In the genomic region with DNA sequence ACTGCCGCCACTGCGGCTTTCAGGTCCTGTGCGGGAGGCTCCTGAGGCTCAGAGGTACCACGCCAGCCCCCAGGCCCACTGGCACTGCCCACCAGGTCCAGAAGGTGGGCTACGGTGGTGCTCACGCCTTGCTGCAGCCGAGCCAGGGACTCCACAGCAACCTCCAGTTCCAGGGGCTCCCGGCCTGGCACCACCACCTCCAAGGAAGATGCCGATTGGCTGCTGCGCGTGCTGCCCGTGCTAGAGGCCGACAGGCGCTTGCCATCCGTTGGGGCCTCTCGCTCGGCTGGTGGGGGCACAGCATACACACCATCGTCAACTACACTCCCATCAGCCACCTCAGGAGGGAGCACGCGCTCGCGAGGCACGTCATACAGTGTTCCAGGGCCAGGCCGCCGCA, we compare ENCODE assay signal across 26 mouse cellular contexts. TPM values are rescaled to one million over a fixed set of nuclear protein-coding genes. Genes with fewer than 3 reads are reported as not detected.
DNase-seq lines count a peak whose midpoint lies in the region; ATAC-seq and TF ChIP-seq lines count a peak whose summit lies in the region.
"Had no signal": no experiment of that assay in that cellular context is flagged by ENCODE, and none has a peak within 500 bp of the region (broad histone marks: within the 10 kb centered on the region; RNA-seq: fewer than 3 reads in every experiment).

No protein-coding gene starts in this region.

- no peak overlapping the region for H3K4me2 ChIP-seq in lung, embryonic 14.5 days
- H3K4me2 ChIP-seq: heart, embryonic 15.5 days; hindbrain, embryonic 15.5 days; intestine, embryonic 15.5 days; liver, embryonic 11.5 days had no signal

- DNase-seq in adrenal gland, postnatal 10 days: peak; percentile 2
- DNase-seq in adrenal gland, adult 18-20 months (ENCODE audit: low spot score in 2 of 2): no peak
- peak; percentile 8 for DNase-seq in gastrocnemius, postnatal 10 days
- DNase-seq in gastrocnemius, adult 8-10 months (ENCODE audit: low spot score in 2 of 2): no peak
- DNase-seq in lung, embryonic 14.5 days: no peak
- no peak for DNase-seq in lung, postnatal 4 days
- no peak for DNase-seq in embryonic facial prominence, embryonic 10.5 days (ENCODE audit: low spot score)
- no peak for DNase-seq in layer of hippocampus, postnatal 25 days (ENCODE audit: extremely low spot score in 1 of 2, low spot score in 1 of 2)
- DNase-seq: gastrocnemius, postnatal 14 days; heart, adult 2 months; heart, postnatal 4 days; lung, adult 18-20 months; right cerebral cortex, postnatal 4 days; thymus, postnatal 4 days had no signal

- H3K27ac ChIP-seq in lung, embryonic 14.5 days (ENCODE audit: low read depth): no peak overlapping the region
- H3K27ac ChIP-seq in embryonic facial prominence, embryonic 10.5 days (replicated peaks): no peak overlapping the region
- H3K27ac ChIP-seq: heart, adult 2 months; heart, embryonic 15.5 days; hindbrain, embryonic 15.5 days; intestine, embryonic 15.5 days; macrophage; midbrain, embryonic 10.5 days had no signal

- no peak for ATAC-seq in lung, embryonic 14.5 days (ENCODE audit: insufficient read depth)
- ATAC-seq: CD4-positive, CD25-positive, alpha-beta regulatory T cell, adult 4 months; intestine, embryonic 15.5 days had no signal

- H3K9ac ChIP-seq in lung, embryonic 14.5 days: no peak overlapping the region
- H3K9ac ChIP-seq: heart, embryonic 15.5 days; hindbrain, embryonic 15.5 days; intestine, embryonic 15.5 days had no signal

- 92% methylated on average over 25 of the region's 25 CpGs for WGBS in lung, embryonic 14.5 days
- WGBS in embryonic facial prominence, embryonic 10.5 days: 94% methylated on average over 25 of the region's 25 CpGs

- peaks cover 86% of the 10 kb centered on the region for H3K36me3 ChIP-seq in lung, embryonic 14.5 days (ENCODE audit: insufficient read depth)
- H3K36me3 ChIP-seq in embryonic facial prominence, embryonic 10.5 days (replicated peaks): peaks cover 98% of the 10 kb centered on the region

- H3K4me1 ChIP-seq in lung, embryonic 14.5 days (ENCODE audit: insufficient read depth): peaks cover 16% of the 10 kb centered on the region
- peaks cover 33% of the 10 kb centered on the region for H3K4me1 ChIP-seq in embryonic facial prominence, embryonic 10.5 days

- peak; percentile 19; the same call in 1 of the 2 replicates for TF ChIP-seq CTCF in lung, embryonic 14.5 days (IDR thresholded peaks at IDR 0.05; ENCODE audit: low read depth)

- H3K4me3 ChIP-seq in lung, embryonic 14.5 days (ENCODE audit: low read depth, low read length): no peak overlapping the region
- H3K4me3 ChIP-seq in embryonic facial prominence, embryonic 10.5 days: no peak overlapping the region
- H3K4me3 ChIP-seq: heart, adult 2 months; heart, embryonic 15.5 days; hindbrain, embryonic 15.5 days; intestine, embryonic 15.5 days; midbrain, embryonic 10.5 days had no signal

- H3K27me3 ChIP-seq in lung, embryonic 14.5 days (ENCODE audit: insufficient read depth, low read length): no peaks in the 10 kb centered on the region
- no peaks in the 10 kb centered on the region for H3K27me3 ChIP-seq in embryonic facial prominence, embryonic 10.5 days (replicated peaks; ENCODE audit: low read depth, poor library complexity, severe bottlenecking)
- H3K27me3 ChIP-seq: heart, embryonic 15.5 days; hindbrain, embryonic 15.5 days; intestine, embryonic 15.5 days had no signal

- H3K9me3 ChIP-seq in lung, embryonic 14.5 days (ENCODE audit: low read depth, low read length): no peaks in the 10 kb centered on the region
- H3K9me3 ChIP-seq in embryonic facial prominence, embryonic 10.5 days: no peaks in the 10 kb centered on the region
- H3K9me3 ChIP-seq: heart, embryonic 15.5 days; hindbrain, embryonic 15.5 days; intestine, embryonic 15.5 days; midbrain, embryonic 10.5 days had no signal

RNA-seq across cellular contexts. Expression of gene Ctrb1, which starts 23.0 kb away (rescaled TPM):
- total RNA-seq in adrenal gland, postnatal 10 days (2021): under 1 TPM in 1 of 2 experiments, not detected in 1; 0.42 TPM
- not detected for total RNA-seq in adrenal gland, adult 18-20 months (2021)
- not detected for total RNA-seq in gastrocnemius, postnatal 10 days (2021)
- total RNA-seq in gastrocnemius, adult 8-10 months (2022): under 1 TPM in 1 of 4 experiments, not detected in 3; 0.35 TPM
- polyA plus RNA-seq in lung, embryonic 14.5 days (2014; fragmentation: Nextera tagmentation; extraction: Ambion mirVana): not detected in 2 replicates
- not detected in 2 replicates for polyA plus RNA-seq in embryonic facial prominence, embryonic 10.5 days (2016; fragmentation: Nextera tagmentation; extraction: Ambion mirVana)
- total RNA-seq in layer of hippocampus, postnatal 25 days (2021): not detected
- total RNA-seq: heart, adult 2 months; heart, postnatal 4 days; layer of hippocampus, postnatal 10 days; MEL; midbrain, postnatal 0 days had no signal
- polyA plus RNA-seq: CD4-positive, CD25-positive, alpha-beta regulatory T cell, adult 4 months; forebrain, embryonic 11.5 days; limb, embryonic 11.5 days; liver, embryonic 11.5 days; macrophage; midbrain, embryonic 10.5 days; midbrain, postnatal 0 days had no signal

RNA-seq across cellular contexts. Expression of gene Bcar1, which starts 29.8 kb away (rescaled TPM):
- 10 to 100 TPM; 53.4 to 62.7 TPM for total RNA-seq in adrenal gland, postnatal 10 days (2021)
- 100 to 1,000 TPM in 1 of 2 experiments, 10 to 100 TPM in 1; 83.9 to 120 TPM for total RNA-seq in adrenal gland, adult 18-20 months (2021)
- 10 to 100 TPM; 22.3 to 27.1 TPM for total RNA-seq in gastrocnemius, postnatal 10 days (2021)
- total RNA-seq in gastrocnemius, adult 8-10 months (2022): 10 to 100 TPM; 10.7 to 11.1 (median 10.8) TPM
- polyA plus RNA-seq in lung, embryonic 14.5 days (2014; fragmentation: Nextera tagmentation; extraction: Ambion mirVana): 54.5 and 56.3 TPM in 2 replicates
- 61.1 and 62.4 TPM in 2 replicates for polyA plus RNA-seq in embryonic facial prominence, embryonic 10.5 days (2016; fragmentation: Nextera tagmentation; extraction: Ambion mirVana)
- 10 to 100 TPM; 66.2 to 66.8 TPM for total RNA-seq in layer of hippocampus, postnatal 25 days (2021)

Comparison
In these comparisons a context has a peak if more than half of its experiments do, and no peak if none do; other contexts are left out.
1. DNase-seq: peak in adrenal gland, postnatal 10 days (single experiment) and gastrocnemius, postnatal 10 days (single experiment); none in adrenal gland, adult 18-20 months (0 of 2), gastrocnemius, adult 8-10 months (0 of 2), lung, embryonic 14.5 days (single experiment), lung, postnatal 4 days (0 of 2), embryonic facial prominence, embryonic 10.5 days (single experiment) and layer of hippocampus, postnatal 25 days (0 of 2).